Mouse (Mus musculus): ENCODE data around the gene Zfp677. TPM values are rescaled to one million over a fixed set of nuclear protein-coding genes. Genes with fewer than 3 reads are reported as not detected.
A peak's percentile ranks its signal among the peaks of the same experiment; 100 is the strongest.
"Not testable (repeated sequence)": the region's sequence is repeated elsewhere in the genome, so short reads cannot be mapped to it uniquely, and the experiment has no call there.

The Zfp677 gene
- polyA plus RNA-seq (2015; fragmentation: Nextera tagmentation; extraction: Ambion mirVana), result 4.5 and 5.7 TPM in 2 replicates

- WGBS, result 3% methylated on average over 20 of the region's 20 CpGs
- Histone ChIP-seq H3K27ac (ENCODE audit: low read depth, low read length) (peak within 1 kb of the TSS; percentile 55), H3K9me3 (ENCODE audit: control insufficient read depth, low read length) (no peaks in the 10 kb centered on the region), H3K36me3 (ENCODE audit: control insufficient read depth, insufficient read depth, low read length) (no peaks in the 10 kb centered on the region), H3K4me3 (ENCODE audit: low read length) (peak within 1 kb of the TSS; percentile 56), H3K9ac (ENCODE audit: low read depth, low read length) (peak within 1 kb of the TSS; percentile 68), H3K27me3 (replicated peaks; ENCODE audit: control insufficient read depth, insufficient read depth, low read length) (no peaks in the 10 kb centered on the region), H3K4me2 (ENCODE audit: low read length) (peak within 1 kb of the TSS; percentile 90), H3K4me1 (ENCODE audit: control insufficient read depth, insufficient read depth, low read depth, low read length) (peaks cover 6% of the 10 kb centered on the region)
- peak; percentile 100 for ATAC-seq
These were observed at the start of gene Zfp677 for GRCm38 (mm10) chr17:21383391-21384056. TSS of gene Zfp677 (plus strand) at chr17:21383748.

GRCm38 (mm10) chr17:21368018-21368417 lies 15.5 kb upstream of the Zfp677 start:
- H3K4me3 ChIP-seq (ENCODE audit: low read length); H3K27ac ChIP-seq (ENCODE audit: low read depth, low read length); H3K4me2 ChIP-seq (ENCODE audit: low read length); H3K36me3 ChIP-seq (ENCODE audit: control insufficient read depth, insufficient read depth, low read length); H3K9me3 ChIP-seq (ENCODE audit: control insufficient read depth, low read length); H3K27me3 ChIP-seq (replicated peaks; ENCODE audit: control insufficient read depth, insufficient read depth, low read length); H3K9ac ChIP-seq (ENCODE audit: low read depth, low read length); H3K4me1 ChIP-seq (ENCODE audit: control insufficient read depth, insufficient read depth, low read depth, low read length); ATAC-seq: not testable (repeated sequence)
- 11% methylated on average over 3 of the region's 3 CpGs for WGBS

GRCm38 (mm10) chr17:21369925-21370719 lies 13.4 kb upstream of the Zfp677 start:
- peak overlapping the region; percentile 74 for H3K4me2 ChIP-seq (ENCODE audit: low read length)
- H3K4me1 ChIP-seq (ENCODE audit: control insufficient read depth, insufficient read depth, low read depth, low read length), result no peaks in the 10 kb centered on the region
- H3K27ac ChIP-seq (ENCODE audit: low read depth, low read length), result no peak overlapping the region
- H3K36me3 ChIP-seq (ENCODE audit: control insufficient read depth, insufficient read depth, low read length), result no peaks in the 10 kb centered on the region
- peak overlapping the region; percentile 43 for H3K4me3 ChIP-seq (ENCODE audit: low read length)
- no peaks in the 10 kb centered on the region for H3K9me3 ChIP-seq (ENCODE audit: control insufficient read depth, low read length)
- ATAC-seq, result peak; percentile 87
- H3K27me3 ChIP-seq (replicated peaks; ENCODE audit: control insufficient read depth, insufficient read depth, low read length), result no peaks in the 10 kb centered on the region
- WGBS, result 18% methylated on average over 31 of the region's 31 CpGs
- H3K9ac ChIP-seq (ENCODE audit: low read depth, low read length), result peak overlapping the region; percentile 60

- H3K36me3 ChIP-seq (ENCODE audit: control insufficient read depth, insufficient read depth, low read length), result no peaks in the 10 kb centered on the region
- H3K27ac ChIP-seq (ENCODE audit: low read depth, low read length), result no peak overlapping the region
- no peaks in the 10 kb centered on the region for H3K27me3 ChIP-seq (replicated peaks; ENCODE audit: control insufficient read depth, insufficient read depth, low read length)
- H3K4me2 ChIP-seq (ENCODE audit: low read length), result no peak overlapping the region
- no peak overlapping the region for H3K4me3 ChIP-seq (ENCODE audit: low read length)
- 58% methylated on average over 1 of the region's 1 CpGs for WGBS
- H3K9ac ChIP-seq (ENCODE audit: low read depth, low read length), result no peak overlapping the region
- no peaks in the 10 kb centered on the region for H3K4me1 ChIP-seq (ENCODE audit: control insufficient read depth, insufficient read depth, low read depth, low read length)
- ATAC-seq, result no peak
- H3K9me3 ChIP-seq (ENCODE audit: control insufficient read depth, low read length), result no peaks in the 10 kb centered on the region
These were observed 8.2 kb upstream of the Zfp677 start for GRCm38 (mm10) chr17:21375311-21375710.

GRCm38 (mm10) chr17:21384057-21384411 lies 486 bp downstream of the Zfp677 start:
- Histone ChIP-seq H3K27ac (ENCODE audit: low read depth, low read length) (peak overlapping the region; percentile 26; the same call in 1 of the 2 replicates), H3K27me3 (replicated peaks; ENCODE audit: control insufficient read depth, insufficient read depth, low read length) (no peaks in the 10 kb centered on the region), H3K4me1 (ENCODE audit: control insufficient read depth, insufficient read depth, low read depth, low read length) (peaks cover 6% of the 10 kb centered on the region), H3K4me3 (ENCODE audit: low read length) (peak overlapping the region; percentile 56), H3K9me3 (ENCODE audit: control insufficient read depth, low read length) (no peaks in the 10 kb centered on the region), H3K36me3 (ENCODE audit: control insufficient read depth, insufficient read depth, low read length) (no peaks in the 10 kb centered on the region), H3K9ac (ENCODE audit: low read depth, low read length) (peak overlapping the region; percentile 68), H3K4me2 (ENCODE audit: low read length) (peak overlapping the region; percentile 90)
- no peak; the same call in 1 of the 2 replicates for ATAC-seq
- WGBS, result 16% methylated on average over 8 of the region's 8 CpGs

GRCm38 (mm10) chr17:21422664-21423599 lies 39.4 kb downstream of the Zfp677 start, which contains the start of gene Zfp54:
TSS of gene Zfp54 (plus strand) at chr17:21423227.
- peak within 1 kb of the TSS; percentile 96 for H3K4me2 ChIP-seq (ENCODE audit: low read length)
- WGBS, result under 1% methylated on average over 22 of the region's 22 CpGs
- ATAC-seq, result peak; percentile 99

GRCm38 (mm10) chr17:21438806-21439400 lies 55.4 kb downstream of the Zfp677 start:
- not testable (repeated sequence) for H3K27ac ChIP-seq (ENCODE audit: low read depth, low read length); H3K27me3 ChIP-seq (replicated peaks; ENCODE audit: control insufficient read depth, insufficient read depth, low read length); ATAC-seq; H3K4me2 ChIP-seq (ENCODE audit: low read length); H3K9me3 ChIP-seq (ENCODE audit: control insufficient read depth, low read length); H3K4me3 ChIP-seq (ENCODE audit: low read length); H3K4me1 ChIP-seq (ENCODE audit: control insufficient read depth, insufficient read depth, low read depth, low read length); H3K36me3 ChIP-seq (ENCODE audit: control insufficient read depth, insufficient read depth, low read length); H3K9ac ChIP-seq (ENCODE audit: low read depth, low read length)
- 79% methylated on average over 9 of the region's 9 CpGs for WGBS

More at GRCm38 (mm10) chr17:21422664-21423599, 39.4 kb downstream of the Zfp677 start, which contains the start of gene Zfp54:
- Histone ChIP-seq H3K4me1 (ENCODE audit: control insufficient read depth, insufficient read depth, low read depth, low read length) (peaks cover 2% of the 10 kb centered on the region; the same call in 1 of the 2 replicates), H3K9ac (ENCODE audit: low read depth, low read length) (peak within 1 kb of the TSS; percentile 67), H3K27me3 (replicated peaks; ENCODE audit: control insufficient read depth, insufficient read depth, low read length) (no peaks in the 10 kb centered on the region), H3K9me3 (ENCODE audit: control insufficient read depth, low read length) (no peaks in the 10 kb centered on the region), H3K27ac (ENCODE audit: low read depth, low read length) (peak within 1 kb of the TSS; percentile 67), H3K36me3 (ENCODE audit: control insufficient read depth, insufficient read depth, low read length) (no peaks in the 10 kb centered on the region), H3K4me3 (ENCODE audit: low read length) (peak within 1 kb of the TSS; percentile 54)

Data from hindbrain, embryonic 16.5 days (tissue).